Mouse (Mus musculus) kidney, adult 2 months (tissue): Measurements from ENCODE around the gene Gsc.

Experiments used
- CTCF ChIP-seq: fragments of 200-500 bp; conservative IDR thresholded peaks from 2 replicates; pipeline ENCODE4 v1.5.1; 2011; ENCODE audit warnings: low read depth, mild to moderate bottlenecking, control low read depth, low read length, moderate library complexity, mixed read lengths; ENCODE audit not compliant: insufficient read depth, insufficient read length
- POLR2A ChIP-seq: fragments of 200-500 bp; IDR thresholded peaks from one replicate; pipeline ENCODE4 v1.6.1; 2011; ENCODE audit warnings: low read depth, low read length, control low read depth

GRCm38 (mm10) chr12:104448099-104448498 is 25.0 kb downstream of the Gsc start:
- no peak for TF ChIP-seq POLR2A
- peak; percentile 67 for TF ChIP-seq CTCF
